Mouse (Mus musculus): ENCODE results near the gene Trpm3. TPM values are rescaled to one million over a fixed set of nuclear protein-coding genes. Genes with fewer than 3 reads are reported as not detected.
A peak's percentile ranks its signal among the peaks of the same experiment; 100 is the strongest.
"Not testable (repeated sequence)": the region's sequence is repeated elsewhere in the genome, so short reads cannot be mapped to it uniquely, and the experiment has no call there.

Gene Trpm3
- polyA plus RNA-seq, 1 experiment from 2014 or later: 8.2 TPM

DNA sequence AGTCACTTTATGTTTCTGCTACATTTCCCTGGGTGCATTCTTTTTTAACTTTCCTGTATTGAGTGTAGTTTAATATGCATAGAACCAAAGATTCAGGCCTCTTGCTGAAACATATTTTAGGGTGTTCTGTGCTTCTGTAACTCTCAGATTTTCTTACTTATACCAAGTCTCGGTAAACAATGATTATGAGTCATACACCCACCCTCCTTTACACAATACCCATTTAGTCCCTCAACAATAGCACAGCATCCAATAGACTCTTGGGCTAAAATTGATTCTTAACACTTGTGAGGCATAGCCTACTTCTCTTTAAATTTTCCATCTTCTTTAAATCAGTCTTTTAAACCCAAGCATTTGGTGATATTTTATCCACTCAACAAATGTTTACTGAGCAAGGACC, 709.4 kb downstream of the Trpm3 start:
- no peak for ATAC-seq (ENCODE audit: low read depth)

DNA sequence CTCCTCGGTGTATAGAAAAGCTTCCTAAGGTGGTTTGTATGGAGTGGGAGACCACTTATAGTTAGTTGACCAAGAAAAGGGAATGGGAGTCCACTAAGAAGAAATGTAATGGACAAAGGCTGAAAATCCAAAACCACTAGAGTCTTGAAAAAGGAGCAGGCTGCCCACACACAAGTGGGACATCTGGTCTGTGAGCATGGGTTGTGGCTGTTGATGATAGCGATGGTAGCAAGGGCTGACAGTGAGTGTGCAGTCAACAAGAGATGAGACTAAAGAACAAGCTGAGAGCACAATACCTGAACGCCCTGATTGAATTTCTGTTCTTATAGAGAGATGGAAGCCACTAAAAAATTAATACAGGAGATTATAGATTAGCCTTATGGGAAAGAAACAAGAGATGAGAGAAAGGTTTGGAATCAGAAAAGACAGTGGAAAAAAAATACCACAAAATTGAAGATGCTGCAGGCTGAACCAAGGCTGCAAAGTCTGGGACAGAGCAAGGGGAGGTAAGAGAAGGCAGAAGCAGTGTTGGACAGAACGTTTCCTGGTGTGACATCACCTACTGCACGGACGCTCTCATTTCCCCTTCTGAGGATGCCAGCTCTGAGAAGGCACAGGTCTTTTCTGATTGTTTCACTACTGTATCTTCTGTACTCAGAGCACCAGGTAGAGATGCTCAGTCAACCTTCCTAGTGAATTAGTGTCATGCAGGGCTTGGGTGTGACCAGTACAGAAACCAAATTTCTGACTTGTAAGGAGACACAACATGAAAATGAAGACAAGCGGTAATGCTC, 710.1 kb downstream of the Trpm3 start:
- no peaks in the 10 kb centered on the region for H3K36me3 ChIP-seq
- no peak overlapping the region for H3K9ac ChIP-seq
- 82% methylated on average over 7 of the region's 7 CpGs for WGBS
- peaks cover 16% of the 10 kb centered on the region; the same call in 1 of the 2 replicates for H3K4me1 ChIP-seq (replicated peaks)
- H3K9me3 ChIP-seq: no peaks in the 10 kb centered on the region
- no peak overlapping the region for H3K27ac ChIP-seq (replicated peaks)
- no peak overlapping the region for H3K4me2 ChIP-seq
- H3K4me3 ChIP-seq: no peak overlapping the region
- H3K27me3 ChIP-seq: peaks cover 25% of the 10 kb centered on the region
- ATAC-seq (ENCODE audit: low read depth): no peak

More for the DNA sequence above, 709.4 kb downstream of the Trpm3 start:
- no peak overlapping the region for H3K27ac ChIP-seq (replicated peaks)
- H3K27me3 ChIP-seq: peaks cover 25% of the 10 kb centered on the region
- 26% methylated on average over 1 of the region's 1 CpGs for WGBS
- H3K4me1 ChIP-seq (replicated peaks): peaks cover 16% of the 10 kb centered on the region; the same call in 1 of the 2 replicates
- no peak overlapping the region for H3K4me3 ChIP-seq
- H3K9ac ChIP-seq: no peak overlapping the region
- H3K4me2 ChIP-seq: no peak overlapping the region
- H3K36me3 ChIP-seq: no peaks in the 10 kb centered on the region
- H3K9me3 ChIP-seq: no peaks in the 10 kb centered on the region

GRCm38 (mm10) chr19:22851423-22851822, 712.6 kb downstream of the Trpm3 start:
- not testable (repeated sequence) for H3K9ac ChIP-seq; H3K4me2 ChIP-seq; H3K9me3 ChIP-seq; H3K27ac ChIP-seq (replicated peaks); H3K4me3 ChIP-seq; H3K36me3 ChIP-seq
- peak; percentile 19; the same call in 1 of the 2 replicates for ATAC-seq (ENCODE audit: low read depth)
- Histone ChIP-seq H3K4me1 (replicated peaks) (peaks cover 16% of the 10 kb centered on the region; the same call in 1 of the 2 replicates), H3K27me3 (peaks cover 15% of the 10 kb centered on the region)
- WGBS: 44% methylated on average over 5 of the region's 5 CpGs

DNA sequence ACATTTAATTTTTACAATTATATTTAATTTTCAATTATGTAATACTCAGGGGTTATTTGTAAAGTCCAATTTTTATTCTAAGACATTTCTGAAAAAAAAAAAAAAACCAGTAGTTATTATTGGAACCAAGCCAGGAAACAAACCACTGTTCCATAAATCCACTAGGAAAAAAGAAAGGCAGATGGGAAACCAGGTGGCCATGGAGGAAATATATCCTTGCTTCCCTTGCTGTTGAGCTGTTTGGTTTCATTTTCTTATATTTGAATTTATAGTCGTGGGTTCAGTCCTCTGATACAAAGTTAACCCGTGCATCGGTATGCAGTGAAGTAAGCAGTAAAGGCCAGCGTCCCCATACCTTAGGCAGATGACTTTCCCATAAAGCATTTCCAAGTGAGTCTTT, 720.8 kb downstream of the Trpm3 start:
- H3K9me3 ChIP-seq: no peaks in the 10 kb centered on the region
- H3K36me3 ChIP-seq: no peaks in the 10 kb centered on the region
- H3K4me3 ChIP-seq: no peak overlapping the region
- H3K27me3 ChIP-seq: no peaks in the 10 kb centered on the region
- H3K4me1 ChIP-seq (replicated peaks): no peaks in the 10 kb centered on the region
- 71% methylated on average over 4 of the region's 4 CpGs for WGBS
- H3K9ac ChIP-seq: no peak overlapping the region
- H3K4me2 ChIP-seq: no peak overlapping the region
- no peak for ATAC-seq (ENCODE audit: low read depth)
- H3K27ac ChIP-seq (replicated peaks): no peak overlapping the region

DNA sequence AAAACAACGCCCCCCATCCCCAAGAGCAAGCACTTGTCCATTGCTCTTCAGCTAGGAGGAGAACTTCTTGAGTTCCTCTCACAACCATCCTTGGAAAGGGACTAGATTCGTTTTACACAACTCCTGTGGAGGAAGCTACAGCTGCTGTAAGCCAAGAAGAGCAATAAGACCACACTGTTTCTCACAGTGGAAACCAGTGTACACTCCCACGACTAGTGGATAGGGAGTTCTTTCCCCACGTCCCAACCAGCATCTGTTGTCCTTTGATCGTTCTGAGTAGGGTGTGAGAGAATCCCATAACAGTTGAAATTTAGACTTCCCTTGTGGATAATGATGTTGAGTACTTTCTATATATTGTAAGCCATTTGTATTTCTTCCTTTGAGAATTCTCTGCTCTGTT, 728.6 kb downstream of the Trpm3 start:
- Histone ChIP-seq H3K27me3 (no peaks in the 10 kb centered on the region), H3K4me2 (no peak overlapping the region), H3K4me3 (no peak overlapping the region), H3K36me3 (no peaks in the 10 kb centered on the region), H3K9me3 (no peaks in the 10 kb centered on the region), H3K9ac (no peak overlapping the region), H3K27ac (replicated peaks) (no peak overlapping the region), H3K4me1 (replicated peaks) (no peaks in the 10 kb centered on the region)
- no peak for ATAC-seq (ENCODE audit: low read depth)
- 86% methylated on average over 5 of the region's 5 CpGs for WGBS

GRCm38 (mm10) chr19:22869853-22870252, 731.0 kb downstream of the Trpm3 start:
- Histone ChIP-seq H3K9me3 (no peaks in the 10 kb centered on the region), H3K9ac (no peak overlapping the region), H3K4me3 (no peak overlapping the region), H3K36me3 (no peaks in the 10 kb centered on the region), H3K27ac (replicated peaks) (no peak overlapping the region), H3K4me1 (replicated peaks) (no peaks in the 10 kb centered on the region), H3K4me2 (no peak overlapping the region), H3K27me3 (no peaks in the 10 kb centered on the region)
- 92% methylated on average over 2 of the region's 2 CpGs for WGBS
- ATAC-seq (ENCODE audit: low read depth): no peak

DNA sequence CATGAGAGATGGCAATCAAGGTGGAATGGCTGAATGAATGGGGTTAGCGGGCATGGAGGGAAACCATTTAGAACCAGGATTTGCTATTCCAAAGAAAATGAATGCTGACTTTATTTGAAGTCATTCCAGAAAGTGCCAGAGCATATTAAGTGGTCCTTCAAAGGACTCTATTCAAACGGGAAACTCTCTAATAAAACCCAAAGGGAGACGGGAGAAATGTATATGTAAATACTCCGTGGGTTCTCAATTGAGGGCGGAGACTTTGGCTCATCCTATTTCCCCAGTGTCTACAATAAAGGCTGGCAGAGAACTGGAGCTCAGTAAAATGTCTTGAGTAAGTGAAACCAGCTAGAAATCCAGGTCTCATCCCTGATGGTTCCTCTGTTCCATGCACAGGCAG, 733.6 kb downstream of the Trpm3 start:
- no peak overlapping the region for H3K27ac ChIP-seq (replicated peaks)
- no peaks in the 10 kb centered on the region for H3K4me1 ChIP-seq (replicated peaks)
- no peaks in the 10 kb centered on the region for H3K36me3 ChIP-seq
- ATAC-seq (ENCODE audit: low read depth): no peak
- H3K9ac ChIP-seq: no peak overlapping the region
- WGBS: 45% methylated on average over 5 of the region's 5 CpGs
- no peaks in the 10 kb centered on the region for H3K27me3 ChIP-seq
- no peak overlapping the region for H3K4me3 ChIP-seq
- no peak overlapping the region for H3K4me2 ChIP-seq
- H3K9me3 ChIP-seq: no peaks in the 10 kb centered on the region

DNA sequence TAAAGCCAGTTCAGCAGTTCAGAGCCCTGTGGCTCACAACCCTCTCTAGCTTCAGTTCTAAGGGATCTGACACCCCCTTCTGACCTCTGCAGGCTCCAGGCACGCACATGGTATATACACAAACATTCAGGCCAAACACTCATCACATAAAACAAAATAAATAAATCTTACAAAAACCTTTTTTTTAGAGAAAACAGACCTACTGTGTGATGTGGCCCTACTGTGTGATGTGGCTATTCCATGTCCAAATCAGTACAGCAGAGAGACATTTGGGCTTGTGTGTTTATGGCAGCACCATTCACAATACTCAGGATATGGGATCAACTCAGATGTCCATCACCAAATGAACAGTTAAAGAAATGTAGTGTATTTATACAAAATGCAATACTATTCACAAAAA, 741.4 kb downstream of the Trpm3 start:
- no peak overlapping the region for H3K9ac ChIP-seq
- no peak overlapping the region for H3K27ac ChIP-seq (replicated peaks)
- 65% methylated on average over 1 of the region's 1 CpGs for WGBS
- H3K4me2 ChIP-seq: no peak overlapping the region
- 0 out of 2 replicates have a peak, but pooled peaks cover 2% of the 10 kb centered on the region for H3K27me3 ChIP-seq
- no peak for ATAC-seq (ENCODE audit: low read depth)
- H3K9me3 ChIP-seq: no peaks in the 10 kb centered on the region
- H3K4me1 ChIP-seq (replicated peaks): peaks cover 6% of the 10 kb centered on the region; the same call in 1 of the 2 replicates
- no peak overlapping the region for H3K4me3 ChIP-seq
- H3K36me3 ChIP-seq: no peaks in the 10 kb centered on the region

DNA sequence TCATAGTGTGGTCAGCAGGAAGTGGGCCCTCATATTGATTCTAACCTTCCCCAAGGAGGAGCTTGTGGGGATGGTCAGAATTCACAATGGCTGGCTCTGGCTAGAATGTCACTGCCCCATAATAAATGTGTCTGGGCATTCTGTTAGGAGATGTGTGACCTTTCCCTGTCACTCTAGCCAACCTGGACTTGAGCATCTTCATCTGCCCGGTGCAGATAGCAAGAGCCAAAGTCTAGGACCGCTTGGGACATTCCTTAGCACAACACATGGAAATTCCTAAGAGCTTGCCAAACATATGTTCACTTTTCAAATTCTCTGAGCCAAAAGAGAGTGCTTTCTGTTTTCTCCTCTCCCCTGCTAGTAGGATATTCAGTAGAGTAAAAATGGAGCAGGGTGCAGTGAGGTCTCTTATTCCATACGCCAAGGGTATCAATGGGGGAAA, 743.8 kb downstream of the Trpm3 start:
- Histone ChIP-seq H3K9ac (no peak overlapping the region), H3K36me3 (no peaks in the 10 kb centered on the region), H3K4me3 (no peak overlapping the region), H3K27ac (replicated peaks) (no peak overlapping the region), H3K27me3 (0 out of 2 replicates have a peak, but pooled peaks cover 4% of the 10 kb centered on the region), H3K9me3 (no peaks in the 10 kb centered on the region), H3K4me2 (no peak overlapping the region), H3K4me1 (replicated peaks) (peaks cover 6% of the 10 kb centered on the region; the same call in 1 of the 2 replicates)
- WGBS: 74% methylated on average over 3 of the region's 3 CpGs
- no peak for ATAC-seq (ENCODE audit: low read depth)

GRCm38 (mm10) chr19:22883154-22883553, 744.3 kb downstream of the Trpm3 start:
- H3K4me1 ChIP-seq (replicated peaks): peaks cover 6% of the 10 kb centered on the region; the same call in 1 of the 2 replicates
- 0 out of 2 replicates have a peak, but pooled peaks cover 4% of the 10 kb centered on the region for H3K27me3 ChIP-seq
- H3K4me2 ChIP-seq: no peak overlapping the region
- H3K36me3 ChIP-seq: no peaks in the 10 kb centered on the region
- WGBS: 90% methylated on average over 7 of the region's 7 CpGs
- H3K9ac ChIP-seq: no peak overlapping the region
- no peak for ATAC-seq (ENCODE audit: low read depth)
- H3K27ac ChIP-seq (replicated peaks): no peak overlapping the region
- H3K9me3 ChIP-seq: no peaks in the 10 kb centered on the region
- H3K4me3 ChIP-seq: no peak overlapping the region

DNA sequence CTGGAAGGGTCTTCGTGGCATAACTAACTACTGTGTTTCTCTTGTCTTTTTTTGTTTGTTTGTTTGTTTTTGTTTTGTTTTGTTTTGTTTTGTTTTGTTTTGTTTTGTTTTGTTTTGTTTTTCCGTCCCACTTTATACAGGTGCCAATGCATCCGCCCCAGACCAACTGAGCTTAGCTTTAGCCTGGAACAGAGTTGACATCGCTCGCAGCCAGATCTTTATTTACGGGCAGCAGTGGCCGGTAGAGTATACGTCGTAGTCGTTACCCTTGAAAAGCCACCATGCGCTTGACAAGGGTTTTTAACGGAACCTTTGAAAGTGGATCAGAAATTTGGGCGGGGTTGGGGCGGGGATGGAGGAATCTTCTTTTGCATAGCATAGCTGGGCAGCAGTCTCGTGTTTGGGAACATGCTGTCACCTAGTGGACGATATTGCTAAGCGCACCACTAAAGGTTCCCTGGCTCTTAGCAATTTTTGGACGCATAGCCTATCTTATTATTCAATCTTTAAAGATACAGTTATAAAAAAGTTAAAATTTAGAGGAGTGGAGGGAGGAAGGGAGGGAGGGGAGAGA, 745.0 kb downstream of the Trpm3 start:
- H3K4me1 ChIP-seq (replicated peaks): peaks cover 6% of the 10 kb centered on the region; the same call in 1 of the 2 replicates
- peak overlapping the region; percentile 53 for H3K4me2 ChIP-seq
- 0 out of 2 replicates have a peak, but pooled peaks cover 4% of the 10 kb centered on the region for H3K27me3 ChIP-seq
- H3K4me3 ChIP-seq: peak overlapping the region; percentile 26
- no peak overlapping the region for H3K27ac ChIP-seq (replicated peaks)
- peak overlapping the region; percentile 54; the same call in 1 of the 2 replicates for H3K9ac ChIP-seq
- peak; percentile 88 for ATAC-seq (ENCODE audit: low read depth)
- no peaks in the 10 kb centered on the region for H3K9me3 ChIP-seq
- WGBS: 22% methylated on average over 18 of the region's 18 CpGs
- no peaks in the 10 kb centered on the region for H3K36me3 ChIP-seq

DNA sequence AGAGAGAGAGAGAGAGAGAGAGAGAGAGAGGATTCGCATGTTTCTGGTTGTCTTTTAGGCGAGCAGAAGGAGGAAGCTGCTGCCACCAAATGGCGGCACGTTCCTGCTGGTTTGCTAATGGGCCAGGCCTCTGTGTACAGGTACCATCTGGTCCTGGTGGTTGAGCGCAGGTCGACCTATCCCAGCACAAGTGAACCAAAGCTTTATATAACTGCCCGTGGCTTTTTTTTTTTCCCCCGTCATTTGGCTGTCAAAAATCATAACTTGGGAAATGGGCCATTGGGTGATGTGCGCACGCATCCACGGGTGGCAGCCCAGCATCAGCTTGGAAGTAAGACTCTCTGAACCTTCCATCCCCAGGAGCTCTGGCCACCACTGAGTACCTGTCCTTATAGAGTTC, 745.5 kb downstream of the Trpm3 start:
- no peaks in the 10 kb centered on the region for H3K9me3 ChIP-seq
- H3K27ac ChIP-seq (replicated peaks): no peak overlapping the region
- peak overlapping the region; percentile 53 for H3K4me2 ChIP-seq
- H3K36me3 ChIP-seq: no peaks in the 10 kb centered on the region
- 0 out of 2 replicates have a peak, but pooled peaks cover 4% of the 10 kb centered on the region for H3K27me3 ChIP-seq
- 47% methylated on average over 11 of the region's 11 CpGs for WGBS
- peak overlapping the region; percentile 54; the same call in 1 of the 2 replicates for H3K9ac ChIP-seq
- H3K4me1 ChIP-seq (replicated peaks): peaks cover 6% of the 10 kb centered on the region; the same call in 1 of the 2 replicates
- H3K4me3 ChIP-seq: no peak overlapping the region
- ATAC-seq (ENCODE audit: low read depth): peak; percentile 79
